Mouse (Mus musculus): Measurements from ENCODE around the gene Cyb5d2.
"Not testable (repeated sequence)": the region's sequence is repeated elsewhere in the genome, so short reads cannot be mapped to it uniquely, and the experiment has no call there.

Gene Cyb5d2

GRCm38 (mm10) chr11:72782103-72782502, 13.8 kb downstream of the Cyb5d2 start:
- in situ Hi-C loops (cut with MboI; ENCODE audit: unreplicated experiment in 2 of 2), result loop anchor here in 1 of 2 experiments (25.0 kb wide), 1 partner anchor 570 kb away; the partner anchor contains the start of genes 4933427D14Rik, Gm43951, Med31 and Txndc17

- in situ Hi-C loops (cut with MboI; ENCODE audit: unreplicated experiment in 2 of 2), result loop anchor here in 1 of 2 experiments (25.0 kb wide), 1 partner anchor 567 kb away; the partner anchor contains the start of genes 4933427D14Rik, Gm43951, Med31 and Txndc17
Measured at GRCm38 (mm10) chr11:72778957-72779356, 17.0 kb downstream of the Cyb5d2 start.

- in situ Hi-C loops (cut with MboI; ENCODE audit: unreplicated experiment in 2 of 2), result not testable (repeated sequence)
Measured at GRCm38 (mm10) chr11:72772611-72773010, 23.3 kb downstream of the Cyb5d2 start.

GRCm38 (mm10) chr11:72771461-72771860, 24.5 kb downstream of the Cyb5d2 start:
- in situ Hi-C loops (cut with MboI; ENCODE audit: unreplicated experiment in 2 of 2), result no loop called here

- in situ Hi-C loops (cut with MboI; ENCODE audit: unreplicated experiment in 2 of 2), result no loop called here
Measured at GRCm38 (mm10) chr11:72770816-72771215, 25.1 kb downstream of the Cyb5d2 start.

- in situ Hi-C loops (cut with MboI; ENCODE audit: unreplicated experiment in 2 of 2), result no loop called here
Measured at GRCm38 (mm10) chr11:72770324-72770723, 25.6 kb downstream of the Cyb5d2 start.

- in situ Hi-C loops (cut with MboI; ENCODE audit: unreplicated experiment in 2 of 2), result no loop called here
Measured at GRCm38 (mm10) chr11:72769061-72769460, 26.9 kb downstream of the Cyb5d2 start.

- in situ Hi-C loops (cut with MboI; ENCODE audit: unreplicated experiment in 2 of 2), result no loop called here
Measured at GRCm38 (mm10) chr11:72767716-72768115, 28.2 kb downstream of the Cyb5d2 start.

- in situ Hi-C loops (cut with MboI; ENCODE audit: unreplicated experiment in 2 of 2), result no loop called here
Measured at GRCm38 (mm10) chr11:72764270-72764669, 31.7 kb downstream of the Cyb5d2 start.

- in situ Hi-C loops (cut with MboI; ENCODE audit: unreplicated experiment in 2 of 2), result no loop called here
Measured at GRCm38 (mm10) chr11:72760781-72761180, 35.2 kb downstream of the Cyb5d2 start.

- in situ Hi-C loops (cut with MboI; ENCODE audit: unreplicated experiment in 2 of 2), result no loop called here
Measured at GRCm38 (mm10) chr11:72759581-72759980, 36.4 kb downstream of the Cyb5d2 start.

- in situ Hi-C loops (cut with MboI; ENCODE audit: unreplicated experiment in 2 of 2), result no loop called here
Measured at GRCm38 (mm10) chr11:72758316-72758715, 37.6 kb downstream of the Cyb5d2 start.

- in situ Hi-C loops (cut with MboI; ENCODE audit: unreplicated experiment in 2 of 2), result no loop called here
Measured at GRCm38 (mm10) chr11:72751956-72752355, 44.0 kb downstream of the Cyb5d2 start.

- in situ Hi-C loops (cut with MboI; ENCODE audit: unreplicated experiment in 2 of 2), result loop anchor here (10.0 to 25.0 kb wide), 3 partner anchors 302 to 1623 kb away; partner anchors contain the start of genes Ggt6 (in 2 of the 2), Mybbp1a (in 2 of the 2), Olfr411 (in 1 of the 2) and Olfr412 (in 1 of the 2)
Measured at GRCm38 (mm10) chr11:72739048-72739447, 56.9 kb downstream of the Cyb5d2 start.

GRCm38 (mm10) chr11:72737517-72737916, 58.4 kb downstream of the Cyb5d2 start:
- in situ Hi-C loops (cut with MboI; ENCODE audit: unreplicated experiment in 2 of 2), result loop anchor here (10.0 to 25.0 kb wide), 3 partner anchors 300 to 1625 kb away; partner anchors contain the start of genes Ggt6 (in 2 of the 2), Mybbp1a (in 2 of the 2), Olfr411 (in 1 of the 2) and Olfr412 (in 1 of the 2)

- in situ Hi-C loops (cut with MboI; ENCODE audit: unreplicated experiment in 2 of 2), result loop anchor here (10.0 to 25.0 kb wide), 3 partner anchors 299 to 1626 kb away; partner anchors contain the start of genes Ggt6 (in 2 of the 2), Mybbp1a (in 2 of the 2), Olfr411 (in 1 of the 2) and Olfr412 (in 1 of the 2)
Measured at GRCm38 (mm10) chr11:72736320-72736719, 59.6 kb downstream of the Cyb5d2 start.

- in situ Hi-C loops (cut with MboI; ENCODE audit: unreplicated experiment in 2 of 2), result loop anchor here (10.0 to 25.0 kb wide), 3 partner anchors 298 to 1627 kb away; partner anchors contain the start of genes Ggt6 (in 2 of the 2), Mybbp1a (in 2 of the 2), Olfr411 (in 1 of the 2) and Olfr412 (in 1 of the 2)
Measured at GRCm38 (mm10) chr11:72735519-72735860, 60.5 kb downstream of the Cyb5d2 start.

- in situ Hi-C loops (cut with MboI; ENCODE audit: unreplicated experiment in 2 of 2), result loop anchor here (10.0 to 25.0 kb wide), 3 partner anchors 298 to 1627 kb away; partner anchors contain the start of genes Ggt6 (in 2 of the 2), Mybbp1a (in 2 of the 2), Olfr411 (in 1 of the 2) and Olfr412 (in 1 of the 2)
Measured at GRCm38 (mm10) chr11:72734840-72735518, 61.0 kb downstream of the Cyb5d2 start.

GRCm38 (mm10) chr11:72733736-72734135, 62.2 kb downstream of the Cyb5d2 start:
- in situ Hi-C loops (cut with MboI; ENCODE audit: unreplicated experiment in 2 of 2), result loop anchor here (10.0 to 25.0 kb wide), 3 partner anchors 296 to 1629 kb away; partner anchors contain the start of genes Ggt6 (in 2 of the 2), Mybbp1a (in 2 of the 2), Olfr411 (in 1 of the 2) and Olfr412 (in 1 of the 2)

Measured in v-Abl transformed pro-B cells (cell line).